20 mouse cellular contexts compared by ENCODE assay signal in genomic region chr3:85309168-85309567, GRCm38 (mm10).
A peak's percentile ranks its signal among the peaks of the same experiment; 100 is the strongest.
DNase-seq lines count a peak whose midpoint lies in the region; ATAC-seq lines count a peak whose summit lies in the region.
"Had no signal": no experiment of that assay in that cellular context is flagged by ENCODE, and none has a peak within 500 bp of the region (broad histone marks: within the 10 kb centered on the region; RNA-seq: fewer than 3 reads in every experiment).

No protein-coding gene starts in this region.

- no peak for ATAC-seq in neural tube, embryonic 15.5 days (ENCODE audit: low FRiP score)
- ATAC-seq: forebrain, embryonic 16.5 days; hindbrain, postnatal 0 days; liver, embryonic 12.5 days had no signal

- H3K9me3 ChIP-seq in neural tube, embryonic 15.5 days (replicated peaks): no peaks in the 10 kb centered on the region
- H3K9me3 ChIP-seq: embryonic facial prominence, embryonic 12.5 days; heart, embryonic 15.5 days; limb, embryonic 10.5 days; liver, embryonic 12.5 days; midbrain, embryonic 12.5 days had no signal

- no peaks in the 10 kb centered on the region for H3K36me3 ChIP-seq in neural tube, embryonic 15.5 days
- H3K36me3 ChIP-seq: embryonic facial prominence, embryonic 12.5 days; heart, embryonic 15.5 days; limb, embryonic 10.5 days; liver, embryonic 12.5 days; midbrain, embryonic 12.5 days had no signal

- H3K4me3 ChIP-seq in neural tube, embryonic 15.5 days (replicated peaks): no peak overlapping the region
- H3K4me3 ChIP-seq: embryonic facial prominence, embryonic 12.5 days; heart, embryonic 15.5 days; limb, embryonic 10.5 days; liver, embryonic 12.5 days; midbrain, embryonic 12.5 days had no signal

- no peaks in the 10 kb centered on the region for H3K27me3 ChIP-seq in neural tube, embryonic 15.5 days (replicated peaks)
- H3K27me3 ChIP-seq: embryonic facial prominence, embryonic 12.5 days; heart, embryonic 15.5 days; liver, embryonic 12.5 days; midbrain, embryonic 12.5 days had no signal

- DNase-seq in cerebellum, postnatal 14 days: peak; percentile 27 to 55
- no peak for DNase-seq in cerebellum, adult 9-11 months
- DNase-seq in neural tube, embryonic 10.5 days (ENCODE audit: extremely low spot score, low spot score): no peak
- peak; percentile 23 for DNase-seq in left cerebral cortex, postnatal 4 days
- no peak for DNase-seq in thymus, postnatal 4 days
- DNase-seq in urinary bladder, postnatal 36 days (ENCODE audit: low spot score in 2 of 2): no peak
- no peak for DNase-seq in gastrocnemius, postnatal 14 days
- DNase-seq: cerebellum, postnatal 36 days; heart, adult 18-20 months; kidney, adult 18-20 months; kidney, postnatal 25 days; lung, embryonic 14.5 days had no signal

- peak overlapping the region; percentile 45; the same call in 1 of the 2 replicates for H3K27ac ChIP-seq in neural tube, embryonic 15.5 days (replicated peaks)
- H3K27ac ChIP-seq: embryonic facial prominence, embryonic 12.5 days; heart, embryonic 15.5 days; hindbrain, postnatal 0 days; limb, embryonic 10.5 days; liver, embryonic 12.5 days; midbrain, embryonic 12.5 days had no signal

- 0 out of 2 replicates have a peak overlapping the region, but pooled peaks have one; percentile 19 for H3K4me2 ChIP-seq in neural tube, embryonic 15.5 days
- H3K4me2 ChIP-seq: embryonic facial prominence, embryonic 12.5 days; heart, embryonic 15.5 days; liver, embryonic 12.5 days; lung, embryonic 14.5 days; midbrain, embryonic 12.5 days had no signal

- WGBS in neural tube, embryonic 15.5 days: 69% methylated on average over 6 of the region's 6 CpGs

- intact Hi-C loops in left cerebral cortex, postnatal 4 days (cut with DNase I): no loop called here
- intact Hi-C loops in gastrocnemius, postnatal 14 days (cut with DNase I; ENCODE audit: low total_unique reads): no loop called here

- H3K9ac ChIP-seq in neural tube, embryonic 15.5 days (replicated peaks): no peak overlapping the region
- H3K9ac ChIP-seq: embryonic facial prominence, embryonic 12.5 days; heart, embryonic 15.5 days; liver, embryonic 12.5 days; lung, embryonic 14.5 days; midbrain, embryonic 12.5 days had no signal

- H3K4me1 ChIP-seq in neural tube, embryonic 15.5 days: peaks cover 27% of the 10 kb centered on the region
- H3K4me1 ChIP-seq: liver, embryonic 12.5 days had no signal

Comparison
In these comparisons a context has a peak if more than half of its experiments do, and no peak if none do; other contexts are left out.
1. DNase-seq: peak in cerebellum, postnatal 14 days (2 of 2) and left cerebral cortex, postnatal 4 days (single experiment); none in cerebellum, adult 9-11 months (single experiment), neural tube, embryonic 10.5 days (single experiment), thymus, postnatal 4 days (single experiment), urinary bladder, postnatal 36 days (0 of 2) and gastrocnemius, postnatal 14 days (single experiment).